Mouse (Mus musculus): Measurements from ENCODE around the gene Rpl36a.

- TF ChIP-seq CTCF (IDR thresholded peaks at IDR 0.05; ENCODE audit: borderline replicate concordance, extremely low read depth, insufficient read depth, insufficient read length) (0 out of 2 replicates have a peak, but pooled peaks have one; percentile 18), POLR2A (IDR thresholded peaks at IDR 0.05; ENCODE audit: borderline replicate concordance, extremely low read depth, insufficient read depth, insufficient read length, poor library complexity, severe bottlenecking) (no peak)
Measured at GRCm38 (mm10) chrX:134550903-134551302, 34.6 kb upstream of the Rpl36a start.
